Mouse (Mus musculus): ENCODE measurements at regions not wholly inside any gene's neighbourhood (a gene's known extent, or its start where the extent isn't known, plus 50 kb on each side); places are given as distances from the start of the nearest gene placed in this dataset.

GRCm38 (mm10) chr3:139947247-139947646, 741.8 kb downstream of the Stpg2 start:
- no peak overlapping the region for H3K4me3 ChIP-seq (ENCODE audit: inconsistent target)
- no peaks in the 10 kb centered on the region for H3K36me3 ChIP-seq (ENCODE audit: inconsistent target)
- no peak overlapping the region; the same call in 1 of the 2 replicates for H3K27ac ChIP-seq
- H3K79me2 ChIP-seq (ENCODE audit: inconsistent target) = no peaks in the 10 kb centered on the region
- 16% methylated on average over 4 of the region's 4 CpGs for WGBS (ENCODE audit: missing documents)

- no peaks in the 10 kb centered on the region for H3K36me3 ChIP-seq (ENCODE audit: inconsistent target)
- WGBS (ENCODE audit: missing documents) = 71% methylated on average over 4 of the region's 4 CpGs
- no peaks in the 10 kb centered on the region for H3K79me2 ChIP-seq (ENCODE audit: inconsistent target)
- H3K27ac ChIP-seq = no peak overlapping the region
- no peak overlapping the region for H3K4me3 ChIP-seq (ENCODE audit: inconsistent target)
Measured at GRCm38 (mm10) chr3:139949096-139949495, 743.6 kb downstream of the Stpg2 start.

GRCm38 (mm10) chr3:139950016-139950705, 744.7 kb downstream of the Stpg2 start:
- H3K27ac ChIP-seq = no peak overlapping the region
- WGBS (ENCODE audit: missing documents) = 91% methylated on average over 8 of the region's 8 CpGs
- no peaks in the 10 kb centered on the region for H3K36me3 ChIP-seq (ENCODE audit: inconsistent target)

GRCm38 (mm10) chr3:139951516-139951915, 746.0 kb downstream of the Stpg2 start:
- Histone ChIP-seq H3K4me3 (ENCODE audit: inconsistent target) (no peak overlapping the region), H3K79me2 (ENCODE audit: inconsistent target) (no peaks in the 10 kb centered on the region), H3K27ac (no peak overlapping the region), H3K36me3 (ENCODE audit: inconsistent target) (no peaks in the 10 kb centered on the region)
- WGBS (ENCODE audit: missing documents) = 91% methylated on average over 8 of the region's 8 CpGs

More at GRCm38 (mm10) chr3:139950016-139950705, 744.7 kb downstream of the Stpg2 start:
- H3K4me3 ChIP-seq (ENCODE audit: inconsistent target) = no peak overlapping the region
- no peaks in the 10 kb centered on the region for H3K79me2 ChIP-seq (ENCODE audit: inconsistent target)

- Histone ChIP-seq H3K4me3 (ENCODE audit: inconsistent target) (no peak overlapping the region), H3K79me2 (ENCODE audit: inconsistent target) (no peaks in the 10 kb centered on the region), H3K36me3 (ENCODE audit: inconsistent target) (no peaks in the 10 kb centered on the region), H3K27ac (no peak overlapping the region)
- WGBS (ENCODE audit: missing documents) = 100% methylated on average over 1 of the region's 1 CpGs
Measured at GRCm38 (mm10) chr3:139978172-139978571, 772.7 kb downstream of the Stpg2 start.

- no peaks in the 10 kb centered on the region for H3K79me2 ChIP-seq (ENCODE audit: inconsistent target)
- no peak overlapping the region for H3K4me3 ChIP-seq (ENCODE audit: inconsistent target)
- no peaks in the 10 kb centered on the region for H3K36me3 ChIP-seq (ENCODE audit: inconsistent target)
- WGBS (ENCODE audit: missing documents) = 53% methylated on average over 4 of the region's 4 CpGs
- H3K27ac ChIP-seq = no peak overlapping the region
Measured at GRCm38 (mm10) chr3:139985830-139986481, 780.5 kb downstream of the Stpg2 start.

GRCm38 (mm10) chr3:139988938-139989337, 783.4 kb downstream of the Stpg2 start:
- Histone ChIP-seq H3K27ac (no peak overlapping the region), H3K4me3 (ENCODE audit: inconsistent target) (no peak overlapping the region), H3K36me3 (ENCODE audit: inconsistent target) (no peaks in the 10 kb centered on the region), H3K79me2 (ENCODE audit: inconsistent target) (no peaks in the 10 kb centered on the region)
- 86% methylated on average over 1 of the region's 1 CpGs for WGBS (ENCODE audit: missing documents)

GRCm38 (mm10) chr3:139989380-139989779, 783.9 kb downstream of the Stpg2 start:
- Histone ChIP-seq H3K36me3 (ENCODE audit: inconsistent target) (no peaks in the 10 kb centered on the region), H3K27ac (no peak overlapping the region), H3K79me2 (ENCODE audit: inconsistent target) (no peaks in the 10 kb centered on the region), H3K4me3 (ENCODE audit: inconsistent target) (no peak overlapping the region)

- 73% methylated on average over 2 of the region's 2 CpGs for WGBS (ENCODE audit: missing documents)
- H3K36me3 ChIP-seq (ENCODE audit: inconsistent target) = no peaks in the 10 kb centered on the region
- H3K4me3 ChIP-seq (ENCODE audit: inconsistent target) = no peak overlapping the region
- H3K79me2 ChIP-seq (ENCODE audit: inconsistent target) = no peaks in the 10 kb centered on the region
- no peak overlapping the region for H3K27ac ChIP-seq
Measured at GRCm38 (mm10) chr3:140012522-140012921, 807.0 kb downstream of the Stpg2 start.

- Histone ChIP-seq H3K36me3 (ENCODE audit: inconsistent target) (no peaks in the 10 kb centered on the region), H3K27ac (no peak overlapping the region), H3K4me3 (ENCODE audit: inconsistent target) (no peak overlapping the region), H3K79me2 (ENCODE audit: inconsistent target) (no peaks in the 10 kb centered on the region)
- WGBS (ENCODE audit: missing documents) = 86% methylated on average over 3 of the region's 3 CpGs
Measured at GRCm38 (mm10) chr3:140034101-140034500, 828.6 kb downstream of the Stpg2 start.

GRCm38 (mm10) chr3:140035142-140035541, 829.6 kb downstream of the Stpg2 start:
- H3K79me2 ChIP-seq (ENCODE audit: inconsistent target) = no peaks in the 10 kb centered on the region
- no peak overlapping the region for H3K27ac ChIP-seq
- H3K36me3 ChIP-seq (ENCODE audit: inconsistent target) = no peaks in the 10 kb centered on the region
- 96% methylated on average over 2 of the region's 2 CpGs for WGBS (ENCODE audit: missing documents)
- no peak overlapping the region for H3K4me3 ChIP-seq (ENCODE audit: inconsistent target)

- Histone ChIP-seq H3K79me2 (ENCODE audit: inconsistent target) (no peaks in the 10 kb centered on the region), H3K4me3 (ENCODE audit: inconsistent target) (no peak overlapping the region), H3K36me3 (ENCODE audit: inconsistent target) (no peaks in the 10 kb centered on the region), H3K27ac (no peak overlapping the region)
Measured at GRCm38 (mm10) chr3:140044898-140045297, 839.4 kb downstream of the Stpg2 start.

GRCm38 (mm10) chr3:140054634-140055033, 849.1 kb downstream of the Stpg2 start:
- no peak overlapping the region for H3K27ac ChIP-seq
- H3K36me3 ChIP-seq (ENCODE audit: inconsistent target) = no peaks in the 10 kb centered on the region
- H3K4me3 ChIP-seq (ENCODE audit: inconsistent target) = no peak overlapping the region
- H3K79me2 ChIP-seq (ENCODE audit: inconsistent target) = no peaks in the 10 kb centered on the region
- 44% methylated on average over 1 of the region's 1 CpGs for WGBS (ENCODE audit: missing documents)

- no peak overlapping the region for H3K4me3 ChIP-seq (ENCODE audit: inconsistent target)
- H3K79me2 ChIP-seq (ENCODE audit: inconsistent target) = no peaks in the 10 kb centered on the region
- no peaks in the 10 kb centered on the region for H3K36me3 ChIP-seq (ENCODE audit: inconsistent target)
- 89% methylated on average over 3 of the region's 3 CpGs for WGBS (ENCODE audit: missing documents)
- H3K27ac ChIP-seq = no peak overlapping the region
Measured at GRCm38 (mm10) chr3:140057962-140058631, 852.6 kb downstream of the Stpg2 start.

- no peak overlapping the region for H3K27ac ChIP-seq
- 86% methylated on average over 3 of the region's 3 CpGs for WGBS (ENCODE audit: missing documents)
- H3K4me3 ChIP-seq (ENCODE audit: inconsistent target) = no peak overlapping the region
- no peaks in the 10 kb centered on the region for H3K79me2 ChIP-seq (ENCODE audit: inconsistent target)
- no peaks in the 10 kb centered on the region for H3K36me3 ChIP-seq (ENCODE audit: inconsistent target)
Measured at GRCm38 (mm10) chr3:140059102-140059501, 853.6 kb downstream of the Stpg2 start.
